In the genomic region with DNA sequence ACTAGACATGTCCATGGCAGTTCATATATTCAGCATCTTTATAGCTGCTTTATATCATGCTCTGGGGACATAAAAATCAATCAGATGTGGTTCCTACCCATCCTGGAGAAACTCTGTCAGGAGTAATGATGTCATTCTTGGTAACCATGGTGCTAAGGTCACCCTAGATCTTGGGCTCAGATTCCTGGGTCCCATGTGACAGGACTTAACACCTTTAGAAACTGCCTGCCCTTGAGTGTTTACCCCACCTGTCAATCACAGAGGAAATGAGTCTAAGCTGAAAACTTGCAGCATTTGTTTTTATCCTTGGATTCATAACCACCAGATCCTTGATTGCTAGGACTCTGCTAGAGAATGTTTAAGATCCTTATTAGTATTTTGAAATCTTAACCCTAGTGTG, we compare ENCODE assay signal across 9 mouse cellular contexts.
"Had no signal": no experiment of that assay in that cellular context is flagged by ENCODE, and none has a peak within 500 bp of the region (broad histone marks: within the 10 kb centered on the region; RNA-seq: fewer than 3 reads in every experiment).

No protein-coding gene starts in this region.

- DNase-seq: kidney, postnatal 10 days; kidney, postnatal 36 days; layer of hippocampus, postnatal 36 days; liver, postnatal 0 days; lung, embryonic 14.5 days; lung, postnatal 36 days; right cerebral cortex, postnatal 25 days; thymus, adult 18-20 months; thymus, postnatal 36 days had no signal
